Mouse (Mus musculus) megakaryocyte, embryonic 14.5 days (primary cell): Measurements from ENCODE around the gene Epop.

Experiments used
- FLI1 ChIP-seq: IDR thresholded peaks from 2 replicates; pipeline ENCODE4 v1.6.1; 2012; ENCODE audit warnings: low read length, inconsistent platforms, mixed read lengths
- GATA1 ChIP-seq: IDR thresholded peaks from 3 replicates; pipeline ENCODE4 v1.6.1; 2012; ENCODE audit warnings: mixed read lengths, low read length, inconsistent platforms, borderline replicate concordance

DNA sequence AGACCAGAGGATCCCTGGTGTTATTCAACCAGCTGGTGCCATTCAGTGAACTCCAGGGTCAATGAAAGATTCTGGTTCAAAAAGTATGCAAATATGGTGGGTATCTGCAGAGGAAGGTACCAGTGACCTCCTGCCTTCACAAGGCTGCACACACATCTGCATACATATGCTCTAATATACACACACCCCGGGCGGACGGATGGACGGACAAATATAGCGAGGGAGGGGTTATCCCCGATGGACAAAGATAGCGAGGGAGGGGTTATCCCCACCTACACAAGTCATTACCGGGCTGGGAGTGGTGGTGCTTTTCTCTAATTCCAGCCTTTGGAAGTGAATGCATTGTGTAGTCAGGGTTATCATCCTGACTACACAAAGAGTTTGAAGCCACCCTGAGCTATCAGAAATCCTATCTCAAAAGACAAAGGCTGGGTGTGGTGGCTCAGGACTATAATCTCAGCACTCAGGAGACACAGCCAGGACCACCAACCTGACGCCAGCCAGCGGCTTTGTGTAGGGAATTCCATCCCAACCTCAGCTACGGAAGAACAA is 6.0 kb upstream of the Epop start:
- TF ChIP-seq GATA1: no peak
- no peak for TF ChIP-seq FLI1
